Mouse (Mus musculus): ENCODE data around the gene Eif3f. TPM values are rescaled to one million over a fixed set of nuclear protein-coding genes. Genes with fewer than 3 reads are reported as not detected.

Eif3f gene
- total RNA-seq, 2 experiments from 2014 or later = 112 to 117 TPM

DNA sequence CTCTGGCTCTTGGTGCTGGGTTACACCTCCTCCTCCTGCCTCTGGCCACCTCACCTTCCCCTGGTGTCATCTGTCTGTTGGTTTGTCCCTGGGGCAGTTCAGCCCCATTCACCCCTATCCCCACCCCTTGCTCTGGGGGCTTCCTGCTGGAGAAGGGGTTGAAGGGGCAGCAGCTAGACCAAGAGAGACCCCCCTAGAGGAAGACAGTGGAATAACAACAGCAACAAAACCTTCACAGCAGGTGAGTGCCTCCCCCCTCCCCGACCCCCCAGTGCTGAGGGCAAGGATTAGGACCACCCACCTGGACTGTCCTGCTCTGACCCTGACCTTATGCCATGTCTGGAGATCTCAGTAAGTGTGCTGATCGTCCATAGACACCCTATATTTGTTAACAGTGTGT lies 31.8 kb downstream of the Eif3f start:
- intact Hi-C loops (cut with DNase I) = loop anchor here (2.0 kb wide), 1 partner anchor 63 kb away; no protein-coding TSS in a partner anchor
- no peak for DNase-seq

- peak; percentile 57 to 64 for DNase-seq
- intact Hi-C loops (cut with DNase I) = loop anchor here (1.0 to 2.0 kb wide), 2 partner anchors 54 to 62 kb away; no protein-coding TSS in a partner anchor
Measured at GRCm38 (mm10) chr7:108966742-108967362, 32.6 kb downstream of the Eif3f start.

GRCm38 (mm10) chr7:108968201-108968600 lies 34.0 kb downstream of the Eif3f start:
- no peak for DNase-seq
- intact Hi-C loops (cut with DNase I) = no loop called here

DNA sequence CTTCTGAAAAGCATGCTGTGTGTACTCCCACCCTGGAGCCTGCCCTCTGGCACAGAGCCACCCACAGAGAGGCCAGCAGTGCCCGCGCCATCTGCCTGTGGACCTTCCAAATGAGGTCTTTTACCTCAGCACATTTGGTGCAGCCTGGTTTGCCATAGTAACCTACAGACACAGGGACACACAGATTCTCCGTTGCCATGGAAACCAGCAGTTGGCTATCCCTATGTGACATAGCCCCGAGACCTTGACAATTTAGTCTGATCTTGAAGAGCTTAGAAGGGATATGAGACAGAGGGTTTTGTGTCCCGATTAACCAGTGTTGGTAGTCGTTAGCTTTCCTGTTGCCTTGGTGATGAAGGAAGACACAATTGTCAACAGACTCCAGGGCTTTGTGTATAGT lies 38.1 kb downstream of the Eif3f start:
- intact Hi-C loops (cut with DNase I) = no loop called here

GRCm38 (mm10) chr7:108985934-108986708 lies 51.9 kb downstream of the Eif3f start:
- DNase-seq = no peak
- intact Hi-C loops (cut with DNase I) = no loop called here

More for the DNA sequence above, 38.1 kb downstream of the Eif3f start:
- no peak for DNase-seq

GRCm38 (mm10) chr7:108991207-108991606 lies 57.0 kb downstream of the Eif3f start:
- DNase-seq = no peak
- intact Hi-C loops (cut with DNase I) = no loop called here

Other genes starting within 250 kb of the Eif3f start
- not detected for gene Olfr512, start 221.1 kb upstream of the Eif3f start, total RNA-seq (2021)
- gene Olfr513, start 183.4 kb upstream of the Eif3f start, total RNA-seq (2021) = not detected
- not detected for gene Olfr514, start 108.4 kb upstream of the Eif3f start, total RNA-seq (2021)
- not detected for gene Olfr516, start 83.9 kb upstream of the Eif3f start, total RNA-seq (2021)
- gene Olfr517, start 62.0 kb upstream of the Eif3f start, total RNA-seq (2021) = not detected
- gene Olfr518, start 49.4 kb upstream of the Eif3f start, total RNA-seq (2021) = not detected
- not detected for gene Olfr519, start 40.0 kb upstream of the Eif3f start, total RNA-seq (2021)
- gene Nlrp10, start 4.2 kb upstream of the Eif3f start, total RNA-seq (2021) = 10 to 100 TPM; 13.7 to 19.5 TPM
- gene Tub, start 15.9 kb downstream of the Eif3f start, total RNA-seq (2021) = under 1 TPM; 0.50 to 0.53 TPM
- gene Ric3, start 148.9 kb downstream of the Eif3f start, total RNA-seq (2021) = under 1 TPM; 0.45 to 0.67 TPM
- 1 to 10 TPM; 2.0 to 2.8 TPM for gene Lmo1, start 240.8 kb downstream of the Eif3f start, total RNA-seq (2021)

Data from heart, postnatal 10 days (tissue).